Mouse (Mus musculus) natural killer cell, adult 2 months (primary cell): ENCODE measurements around the gene Cenpj.
A peak's percentile ranks its signal among the peaks of the same experiment; 100 is the strongest.

Source experiments
- DNase-seq, 2 experiments: peaks; one replicate each; pipeline ENCODE4 v3.0.0; 2022; ENCODE audit warnings: low spot score in 2 of 2

Gene Cenpj

DNA sequence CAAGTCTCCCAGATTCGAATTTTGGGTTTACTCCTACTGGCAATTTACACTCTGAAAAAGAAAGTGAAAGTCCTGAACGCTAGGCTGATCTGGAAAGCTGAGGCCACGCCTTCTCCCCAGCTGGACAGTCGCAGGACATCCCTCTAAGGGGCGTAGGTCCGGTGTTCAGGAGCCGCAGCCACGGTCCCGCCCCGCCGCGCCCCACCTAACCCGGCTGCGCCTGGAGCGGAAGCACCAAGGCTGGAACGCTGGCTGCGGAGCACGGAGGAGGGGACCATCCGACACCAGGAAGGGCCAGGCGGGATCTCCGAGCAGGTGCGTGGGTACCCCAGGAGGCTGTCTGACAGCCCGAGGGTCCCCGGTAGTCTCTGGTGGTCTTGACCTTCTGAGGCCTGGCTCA lies at the start of gene Cenpj, which contains the start of gene Parp4:
Gene Cenpj (minus strand): TSS at position 10 of the 400 bp plus-strand sequence.
Gene Parp4 (plus strand): TSS at position 204 of the 400 bp plus-strand sequence.
- peak; percentile 77 to 79 for DNase-seq

DNA sequence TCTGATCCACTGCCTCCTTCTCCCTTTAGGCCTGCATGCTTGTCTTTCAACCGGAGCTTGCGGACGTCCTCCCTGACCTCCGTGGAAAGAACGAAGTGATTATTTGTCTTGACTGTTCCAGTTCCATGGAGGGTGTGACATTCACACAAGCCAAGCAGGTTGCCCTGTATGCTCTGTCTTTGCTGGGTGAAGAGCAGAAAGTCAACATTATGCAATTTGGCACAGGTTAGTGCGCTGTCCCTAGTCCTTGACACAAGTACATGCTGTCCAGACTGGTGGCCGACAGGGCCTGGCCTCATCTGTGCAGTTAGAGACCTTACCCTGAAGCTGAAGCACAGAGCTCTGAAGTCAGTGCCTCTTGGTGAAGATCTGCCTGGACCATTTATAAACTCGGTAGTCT lies 45.2 kb upstream of the Cenpj start:
- DNase-seq, result no peak

DNA sequence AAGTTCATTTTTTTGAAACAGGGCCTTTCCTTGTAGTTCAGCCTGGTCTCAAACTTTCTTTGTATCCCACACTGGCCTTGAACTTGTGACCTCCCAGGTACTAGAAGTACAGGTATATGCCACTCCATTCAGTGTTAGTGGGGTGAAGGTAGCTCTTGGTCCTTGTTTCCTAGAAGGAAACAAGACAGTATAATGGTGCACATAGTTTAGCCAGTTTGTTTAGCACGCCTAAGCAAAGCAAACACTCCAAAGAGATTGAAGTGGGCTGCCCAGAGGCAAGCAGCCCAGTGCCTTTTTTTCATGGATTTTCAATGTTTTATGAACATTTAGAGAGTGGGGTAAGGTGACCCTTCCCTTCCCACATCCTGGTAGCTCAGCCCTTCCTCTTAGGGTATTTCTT lies 42.2 kb upstream of the Cenpj start:
- DNase-seq, result no peak

DNA sequence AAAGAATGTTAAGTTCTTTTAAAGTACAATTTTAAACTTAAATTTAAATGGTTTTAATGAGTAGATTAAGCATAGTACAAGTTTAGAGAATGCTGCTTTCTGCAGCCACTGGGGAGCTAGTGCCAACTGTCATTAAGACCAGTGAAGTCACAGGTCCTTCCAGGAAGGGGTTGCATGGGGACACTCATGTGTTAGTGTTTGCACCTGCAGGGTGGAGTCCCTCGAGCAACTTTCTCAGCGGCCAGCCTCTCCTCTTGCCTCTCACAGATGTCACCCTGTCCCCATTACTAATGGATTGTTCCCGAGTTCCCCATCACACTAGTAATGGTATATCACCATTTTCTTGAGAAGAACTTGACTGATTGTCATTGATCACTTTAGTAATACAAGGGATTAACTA lies 38.0 kb upstream of the Cenpj start:
- DNase-seq, result no peak

DNA sequence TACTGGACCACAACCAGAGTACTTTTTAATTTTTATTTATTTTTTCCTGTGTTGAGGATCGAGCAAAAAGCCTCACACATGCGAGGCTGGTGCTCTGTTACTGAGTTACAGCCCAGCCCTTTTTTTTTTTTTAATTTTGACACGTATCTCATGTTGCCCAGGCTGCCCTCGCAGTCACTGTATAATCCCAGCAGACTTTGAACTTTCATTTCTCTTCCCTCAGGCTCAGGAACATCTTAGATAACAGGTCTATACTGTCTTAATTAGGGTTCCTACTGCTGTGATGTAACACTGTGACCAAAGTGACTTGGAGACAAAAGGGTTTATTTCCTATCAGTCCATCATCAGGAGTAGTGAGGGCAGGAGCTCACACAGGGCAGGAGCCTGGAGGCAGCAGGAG lies 29.9 kb upstream of the Cenpj start:
- DNase-seq, result no peak

DNA sequence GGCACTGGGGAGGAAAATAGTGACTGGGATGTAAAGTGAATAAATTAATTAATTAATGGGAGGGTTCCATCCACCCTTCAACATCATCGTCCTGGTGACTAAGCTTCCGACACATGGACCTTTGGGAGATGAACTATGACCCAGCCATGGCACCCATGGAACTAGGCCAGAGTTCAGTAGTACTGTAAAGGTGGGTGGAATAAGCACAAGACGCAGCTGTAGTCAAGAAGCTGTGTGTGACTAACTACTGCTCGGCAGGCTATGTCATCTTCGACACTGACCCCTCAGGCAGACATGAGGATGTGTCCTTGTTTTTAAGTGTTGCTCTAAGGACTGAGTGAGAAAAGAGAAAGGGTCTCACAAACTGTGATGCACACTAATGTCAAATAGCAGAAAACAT lies 29.2 kb upstream of the Cenpj start:
- DNase-seq, result no peak

DNA sequence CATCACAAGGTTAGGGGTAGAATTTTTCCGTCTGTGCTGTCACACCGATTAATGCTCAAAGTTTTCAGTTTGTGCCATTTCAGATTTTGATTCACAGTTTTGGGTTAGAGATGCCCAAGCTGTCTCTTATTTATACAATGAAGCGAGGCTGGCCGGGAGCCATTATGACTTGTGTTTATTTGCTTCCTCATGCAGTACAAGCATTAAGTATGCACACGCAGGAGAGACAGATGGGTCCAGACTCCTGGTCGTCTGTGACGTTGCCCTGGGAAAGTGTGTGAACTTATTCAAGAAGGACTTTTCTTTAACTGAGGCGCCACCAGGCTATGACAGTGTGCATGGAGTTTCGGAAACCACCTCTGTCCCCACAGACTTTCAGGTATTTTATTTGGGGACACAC lies 26.8 kb upstream of the Cenpj start:
- no peak for DNase-seq

DNA sequence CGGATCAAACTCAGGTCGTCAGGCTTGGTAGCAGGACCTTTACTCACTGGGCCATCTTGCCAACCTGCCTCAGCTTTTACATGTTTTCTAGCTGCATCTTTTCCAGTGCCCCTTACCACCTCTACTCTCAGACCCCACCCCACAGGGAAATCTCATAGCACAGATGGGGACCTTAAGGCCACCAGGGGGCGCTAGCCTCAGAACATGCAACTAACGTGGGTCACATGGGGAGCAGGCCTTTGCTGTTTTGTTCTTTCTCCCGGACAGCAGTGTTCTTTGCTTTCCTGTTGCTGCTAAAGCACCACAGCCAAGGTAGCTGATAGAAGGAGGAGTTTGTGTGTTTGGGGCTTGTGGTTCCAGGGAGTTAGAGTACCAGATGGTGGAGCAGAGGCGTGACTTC lies 23.5 kb upstream of the Cenpj start:
- DNase-seq, result peak; percentile 35 to 65

DNA sequence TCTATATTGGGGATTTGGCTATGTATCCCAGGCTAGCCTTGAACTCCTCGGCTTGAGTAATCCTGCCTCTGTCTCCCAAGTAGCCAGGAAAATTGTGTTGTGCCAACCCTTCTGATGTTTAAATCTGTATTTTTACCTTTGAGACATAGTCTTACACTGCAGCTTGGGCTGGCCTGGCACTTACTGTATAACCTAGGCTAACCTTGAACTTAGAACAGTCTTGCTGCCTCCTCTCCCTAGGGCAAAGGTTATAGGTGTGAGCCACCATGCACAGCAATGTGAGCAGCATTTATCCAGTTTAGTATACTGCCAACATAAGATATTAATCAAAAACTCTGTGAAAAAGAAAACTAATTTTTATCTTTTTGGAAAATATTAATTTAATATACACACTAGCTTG lies 19.6 kb upstream of the Cenpj start:
- no peak for DNase-seq

DNA sequence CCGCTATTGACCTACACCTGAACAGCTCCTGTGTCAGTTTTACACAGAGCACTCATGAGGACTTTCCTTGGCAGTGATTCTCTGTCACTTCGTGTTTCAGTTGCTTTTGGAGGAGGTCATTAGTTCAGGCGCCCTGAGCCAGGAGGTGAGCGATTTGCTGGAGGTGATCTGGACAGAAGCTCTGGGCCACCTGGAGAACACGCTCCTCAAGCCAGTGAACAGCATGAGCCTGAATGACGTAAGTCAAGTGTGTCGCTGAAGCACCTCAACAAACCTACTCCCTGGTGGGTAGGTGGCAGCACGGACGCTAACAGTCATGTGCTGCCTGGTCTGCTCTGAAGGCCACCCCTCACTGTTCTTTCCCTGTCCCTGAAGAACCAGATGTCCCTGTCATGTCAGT lies 17.0 kb upstream of the Cenpj start:
- no peak for DNase-seq

DNA sequence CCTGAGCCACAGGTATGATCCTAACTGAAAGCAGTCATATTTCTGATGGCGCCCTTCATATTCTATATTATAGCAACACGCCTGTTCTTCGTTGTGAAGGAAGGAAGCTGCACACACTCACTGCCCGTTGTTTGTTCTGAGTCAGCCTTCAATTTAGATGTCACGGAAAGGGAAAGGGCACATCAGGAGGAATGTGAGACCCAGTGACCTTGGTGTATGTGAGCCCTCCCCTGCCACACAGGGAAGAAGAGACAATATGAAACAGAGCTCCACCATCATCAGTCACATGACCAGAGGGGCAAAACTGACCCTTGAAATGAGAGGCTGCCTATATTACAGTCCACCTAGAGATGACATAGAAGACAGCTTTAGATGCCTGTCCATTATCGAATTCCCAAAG lies 7.1 kb upstream of the Cenpj start:
- DNase-seq, result no peak

DNA sequence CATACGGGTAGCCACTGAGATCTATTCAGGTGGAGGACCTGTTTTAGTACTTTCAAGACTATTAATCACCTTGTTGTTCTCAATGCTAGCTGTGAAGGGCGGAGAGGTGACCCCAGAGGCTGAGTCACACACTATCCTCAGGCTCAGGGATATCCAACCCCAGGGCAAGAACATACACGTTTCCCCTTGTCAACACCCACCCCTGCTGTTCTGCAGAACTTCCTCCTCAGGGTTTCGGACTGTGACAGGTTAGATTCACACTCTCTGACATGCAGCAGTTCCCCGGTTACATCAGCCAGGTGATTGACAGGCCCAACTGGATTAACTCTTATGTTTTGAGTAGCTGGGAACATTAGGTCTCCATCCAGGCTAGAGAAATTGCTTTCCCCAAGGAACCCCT lies 5.9 kb upstream of the Cenpj start:
- DNase-seq, result peak in 1 of 2 experiments; percentile 54

DNA sequence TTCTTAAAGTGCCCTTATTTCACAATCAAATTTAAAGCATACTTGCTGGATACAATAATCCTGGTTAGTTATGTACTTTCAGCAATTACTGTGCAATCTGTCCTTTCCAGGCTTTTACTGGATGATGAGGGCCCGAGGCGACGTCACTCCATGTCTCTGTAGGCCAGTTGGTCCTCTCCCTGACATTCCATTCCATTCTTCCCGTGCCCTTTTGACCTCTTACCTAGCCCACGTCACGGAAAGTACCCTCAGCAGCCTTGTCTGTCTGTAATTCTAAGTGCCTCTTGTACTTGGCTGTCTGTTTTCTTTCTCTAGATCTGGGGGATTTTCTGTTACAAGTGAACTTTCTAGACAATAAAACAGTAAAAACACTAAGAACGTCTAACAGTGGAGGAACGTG lies 3.8 kb upstream of the Cenpj start:
- DNase-seq, result no peak

DNA sequence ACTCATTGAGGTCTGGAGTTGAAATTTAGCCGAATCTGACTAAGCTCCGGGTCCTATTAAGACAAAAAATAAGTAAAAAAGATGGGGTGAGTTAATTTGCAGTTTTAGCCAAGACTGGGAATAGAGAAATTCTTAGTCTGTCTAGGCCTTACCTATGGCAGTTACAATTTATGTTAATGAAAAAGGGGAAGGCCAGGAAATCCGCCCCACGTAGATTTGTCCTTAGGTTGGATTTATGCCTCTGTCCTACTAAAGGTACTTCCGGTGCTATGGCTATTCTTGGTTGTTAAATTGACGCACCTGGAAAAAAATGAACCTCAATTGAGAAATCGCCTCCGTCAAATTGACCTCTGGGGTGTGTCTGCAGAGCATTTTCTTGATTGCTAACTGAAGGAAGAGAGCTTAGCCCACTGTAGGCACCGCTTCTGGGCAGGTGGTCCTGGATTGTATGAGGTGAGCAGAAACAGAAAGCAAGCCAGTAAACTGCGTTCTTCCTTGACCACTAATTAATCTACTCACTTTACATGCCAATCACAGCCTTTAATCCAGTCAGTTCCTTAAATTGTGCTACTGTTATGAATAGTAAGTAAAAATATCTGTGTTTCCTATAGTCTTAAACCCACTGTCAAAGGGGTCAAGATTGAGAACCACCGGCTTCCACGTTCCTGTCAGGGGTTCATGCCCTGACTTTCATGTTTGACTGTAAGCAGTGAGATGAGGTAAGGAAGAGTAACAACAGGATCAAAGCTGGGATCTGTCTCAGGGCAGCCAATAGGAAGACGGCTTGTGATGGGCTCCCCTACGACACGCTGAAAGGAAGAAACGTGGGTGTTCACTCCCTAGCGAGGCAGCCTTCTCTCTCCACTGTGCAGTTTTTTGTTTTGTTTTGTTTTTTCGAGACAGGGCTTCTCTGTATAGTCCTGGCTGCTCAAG lies 1.0 kb upstream of the Cenpj start:
- peak in 1 of 2 experiments; percentile 11 for DNase-seq

DNA sequence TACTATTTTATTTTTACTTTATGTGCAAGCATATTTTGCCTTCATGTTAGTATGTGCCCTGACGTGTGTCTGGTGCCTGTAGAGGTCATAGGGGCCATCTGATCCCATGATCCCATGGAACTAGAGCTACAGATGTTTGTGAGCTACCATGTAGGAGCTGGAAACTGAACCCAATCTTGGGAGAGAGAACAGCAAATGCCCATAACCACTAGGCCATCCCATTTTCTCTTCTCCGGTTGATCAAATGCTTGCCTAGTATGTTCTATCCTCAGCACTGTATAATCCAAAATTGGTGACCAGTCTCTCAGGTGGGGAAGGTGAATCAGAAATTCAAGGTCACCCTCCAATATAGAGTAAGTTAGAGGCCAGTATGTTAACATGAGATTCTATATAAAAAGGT lies 2.7 kb downstream of the Cenpj start:
- DNase-seq, result no peak

DNA sequence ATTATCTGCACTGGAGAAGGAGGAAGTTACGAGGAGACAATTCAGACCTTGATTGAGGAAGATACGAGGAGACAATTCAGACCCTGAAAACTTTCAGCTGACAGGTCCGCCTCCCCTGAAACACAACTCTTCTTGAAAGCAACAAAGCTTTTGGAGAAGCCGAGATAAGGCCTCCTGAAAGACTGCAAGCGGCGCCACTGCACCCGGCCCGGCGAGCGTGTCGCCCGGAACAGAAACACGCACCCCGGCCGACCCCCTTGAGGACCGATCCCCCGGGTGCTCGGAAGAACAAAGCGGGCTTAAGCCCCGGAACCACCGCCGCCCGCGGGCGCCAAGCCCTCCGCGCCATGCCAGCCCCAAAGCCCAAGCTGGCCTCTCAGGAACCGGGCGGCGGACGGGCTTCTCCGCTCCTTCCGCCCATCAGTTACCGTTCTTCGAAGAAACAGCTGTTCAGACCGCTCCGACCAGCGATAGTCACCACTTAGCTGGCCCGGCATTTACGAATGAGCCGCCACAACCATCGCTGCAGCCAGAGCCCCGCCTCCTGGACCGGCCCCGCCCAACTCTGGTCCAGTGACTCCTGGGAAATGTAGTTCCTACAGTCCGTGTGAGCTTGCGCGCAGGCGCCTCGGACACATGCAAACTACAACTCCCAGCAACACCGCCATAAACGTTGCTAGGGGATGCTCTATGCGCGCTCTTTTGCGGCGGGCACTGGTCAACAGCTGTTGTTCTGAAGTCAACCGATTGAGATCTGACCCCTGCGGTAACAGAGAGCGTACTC lies 3.7 kb downstream of the Cenpj start:
- DNase-seq, result peak; percentile 96

DNA sequence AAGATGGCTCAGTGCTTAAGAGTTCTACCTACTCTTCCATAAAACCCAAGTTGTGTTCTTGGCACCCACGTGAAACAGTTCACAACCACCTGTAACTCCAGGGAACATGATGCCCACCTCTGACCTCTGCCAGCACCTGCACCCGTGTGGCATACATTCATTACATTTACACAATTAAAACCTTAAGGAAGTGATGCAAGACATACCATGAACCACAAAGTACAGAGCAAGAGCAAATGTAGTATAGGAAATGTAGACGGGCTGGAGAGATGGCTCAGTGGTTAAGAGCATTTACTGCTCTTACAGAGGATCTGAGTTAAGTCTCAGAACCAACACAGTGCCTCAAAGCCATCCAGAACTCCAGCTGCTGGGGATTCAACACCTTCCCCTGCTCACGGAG lies 6.2 kb downstream of the Cenpj start:
- no peak for DNase-seq

DNA sequence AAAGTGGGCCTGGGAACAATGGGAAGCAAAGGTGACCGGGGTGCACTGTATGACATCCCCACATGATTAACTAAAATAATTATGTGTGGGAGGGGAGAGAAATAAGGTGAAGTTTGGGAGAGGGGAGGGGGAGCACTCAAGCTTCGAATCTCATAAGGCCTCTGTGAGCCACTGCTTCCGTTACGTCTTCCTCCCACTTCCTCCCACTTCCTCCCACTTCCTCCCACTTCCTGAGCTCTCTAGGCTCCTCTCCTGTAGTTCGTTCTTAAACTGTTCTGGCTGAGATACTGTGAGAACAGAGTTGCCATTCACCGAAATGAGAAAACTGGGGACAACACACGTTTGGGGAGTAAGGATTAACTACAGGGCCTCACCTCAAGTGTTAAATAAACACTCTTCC lies 7.7 kb downstream of the Cenpj start:
- DNase-seq, result no peak

DNA sequence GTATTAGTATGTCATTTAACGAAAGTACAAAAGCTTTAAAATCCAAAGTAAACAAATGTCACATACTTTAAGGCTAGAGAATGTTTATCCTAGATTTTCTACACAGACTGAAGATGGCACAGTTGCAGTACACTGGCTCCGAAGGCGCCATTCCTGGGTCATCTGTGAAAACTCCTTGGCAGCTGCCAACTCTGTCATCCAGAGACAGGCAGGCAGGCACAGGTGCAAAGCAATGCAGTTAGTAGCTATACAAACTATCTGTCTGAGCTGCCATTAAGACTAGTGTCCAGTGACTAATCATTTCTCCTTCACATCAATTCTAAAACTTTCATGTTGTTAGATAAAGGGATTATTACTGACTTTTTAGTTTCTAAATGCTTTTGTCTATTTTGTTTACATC lies 16.1 kb downstream of the Cenpj start:
- DNase-seq, result no peak

DNA sequence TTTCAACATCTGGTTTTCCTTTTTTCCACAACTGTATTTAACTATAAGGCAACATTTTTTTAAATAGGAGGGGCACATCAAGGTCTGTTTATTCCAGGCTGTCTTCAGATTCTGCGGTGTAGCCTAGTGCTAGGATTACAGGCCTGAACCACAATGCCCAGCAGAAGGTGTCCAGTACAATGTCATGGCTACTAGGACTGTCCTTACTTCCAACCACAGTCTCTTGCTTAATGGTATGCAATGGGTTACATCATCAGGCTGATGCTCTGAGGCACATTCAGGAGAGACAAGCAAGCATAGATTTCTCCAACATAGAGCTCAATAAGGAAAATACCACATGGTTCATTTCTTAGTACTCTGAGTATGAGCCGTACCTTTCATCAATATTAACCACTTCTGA lies 20.5 kb downstream of the Cenpj start:
- DNase-seq, result no peak

DNA sequence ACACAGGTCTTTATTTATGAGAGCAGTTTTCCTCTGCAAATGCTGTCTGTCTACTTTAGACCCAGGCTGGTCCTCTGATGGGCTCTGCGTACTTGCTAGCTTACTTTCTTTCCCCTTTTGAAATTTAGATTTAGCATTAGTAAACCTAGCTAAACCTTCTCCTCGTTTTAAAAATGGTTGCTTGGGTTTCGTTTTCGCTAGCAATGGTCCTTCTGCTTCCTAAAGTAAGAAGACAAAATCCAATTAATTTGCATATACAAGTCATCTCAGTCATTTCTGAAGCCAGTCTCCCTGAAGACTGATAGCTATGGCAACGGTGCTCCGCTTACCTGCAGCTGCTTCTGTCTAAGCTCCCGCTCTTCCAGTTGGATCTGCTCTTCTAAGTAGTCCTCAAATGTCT lies 21.9 kb downstream of the Cenpj start:
- no peak for DNase-seq

DNA sequence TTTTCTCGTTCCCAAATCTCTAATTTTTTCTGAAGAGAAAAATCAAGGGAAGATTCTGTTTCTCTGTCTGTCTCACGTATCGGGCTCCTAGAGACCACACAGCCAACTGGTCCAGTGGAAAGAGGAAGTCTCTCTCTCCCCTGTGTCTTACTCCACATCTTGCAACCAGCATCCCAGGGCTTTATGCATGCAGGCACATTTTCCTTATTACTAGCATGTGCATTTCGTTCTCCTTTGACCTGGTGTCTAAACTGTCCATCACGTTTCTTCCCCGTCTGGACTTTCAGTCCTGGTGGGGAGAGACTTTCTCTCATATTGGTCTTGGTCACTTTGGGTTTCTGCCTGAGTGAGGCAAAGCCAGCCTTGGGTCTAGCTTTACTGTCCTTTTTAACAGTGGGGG lies 22.3 kb downstream of the Cenpj start:
- no peak for DNase-seq

DNA sequence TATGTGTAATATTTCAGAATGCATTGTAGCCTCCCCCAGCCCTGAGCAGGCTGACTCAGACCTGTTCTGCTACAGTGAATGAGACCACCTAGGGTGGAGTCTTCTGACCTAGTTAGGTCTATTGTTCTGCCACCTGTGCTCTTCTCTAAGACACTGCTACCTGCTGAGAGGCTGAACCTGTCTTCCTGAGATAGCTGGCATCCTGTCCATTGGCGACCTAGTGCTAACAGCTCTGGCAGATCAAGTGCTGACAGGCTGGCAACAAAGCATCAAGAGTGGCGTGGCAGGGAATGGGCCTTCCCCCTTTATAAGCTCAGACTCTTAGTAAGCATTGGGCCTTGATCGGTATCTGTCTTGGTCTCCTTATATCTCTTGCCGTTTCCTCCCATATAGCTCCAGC lies 24.3 kb downstream of the Cenpj start:
- no peak for DNase-seq
